Mouse (Mus musculus): ENCODE measurements around the gene Dmkn.

DNA sequence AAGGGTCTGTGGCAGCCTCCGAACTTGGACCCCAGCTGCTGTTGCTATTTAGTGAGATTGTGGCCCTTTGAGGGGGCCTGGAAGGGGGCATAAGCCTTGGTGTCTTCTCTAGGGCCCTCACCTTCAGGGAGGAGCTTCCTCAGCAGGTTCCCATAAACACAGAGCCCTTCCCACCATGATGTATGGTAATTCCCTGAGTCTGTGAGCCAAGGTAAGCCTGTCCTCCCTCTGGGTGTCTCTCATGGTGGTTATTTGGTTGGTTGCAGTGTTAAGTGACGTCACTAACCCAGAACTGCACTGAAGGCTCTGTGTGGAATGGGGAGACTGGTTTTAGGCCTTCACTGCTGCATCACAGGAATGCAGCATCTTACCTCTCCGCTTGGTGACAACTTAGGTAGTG is 65.9 kb downstream of the Dmkn start:
- TF ChIP-seq EP300 (IDR thresholded peaks at IDR 0.05), result no peak
- TF ChIP-seq CTCF (IDR thresholded peaks at IDR 0.05), result no peak
